Mouse (Mus musculus): ENCODE data around the gene Phf12. TPM values are rescaled to one million over a fixed set of nuclear protein-coding genes. Genes with fewer than 3 reads are reported as not detected.
"Not testable (repeated sequence)": the region's sequence is repeated elsewhere in the genome, so short reads cannot be mapped to it uniquely, and the experiment has no call there.

Phf12 gene
- polyA plus RNA-seq, 1 experiment from 2014 or later: 14.5 TPM

GRCm38 (mm10) chr11:78036791-78037190 lies 54.2 kb downstream of the Phf12 start:
- Histone ChIP-seq H3K27ac (replicated peaks; ENCODE audit: low read depth, low read length) (no peak overlapping the region), H3K4me1 (ENCODE audit: control insufficient read depth, insufficient read depth, low read length) (no peaks in the 10 kb centered on the region; the same call in 1 of the 2 replicates), H3K27me3 (ENCODE audit: control insufficient read depth, insufficient read depth, low read length) (no peaks in the 10 kb centered on the region), H3K9me3 (replicated peaks; ENCODE audit: control insufficient read depth, low read length) (no peaks in the 10 kb centered on the region), H3K36me3 (replicated peaks; ENCODE audit: control insufficient read depth, insufficient read depth, low read depth, low read length) (no peaks in the 10 kb centered on the region; the same call in 1 of the 2 replicates), H3K4me3 (ENCODE audit: low read depth, low read length) (no peak overlapping the region), H3K4me2 (ENCODE audit: low read depth, low read length) (no peak overlapping the region), H3K9ac (replicated peaks; ENCODE audit: low read length) (no peak overlapping the region)
- DNase-seq (ENCODE audit: low spot score) (no peak), ATAC-seq (replicated peaks; ENCODE audit: insufficient number of reproducible peaks, low FRiP score, low TSS enrichment, low read depth) (no peak)
- 84% methylated on average over 10 of the region's 10 CpGs for WGBS

- H3K4me1 ChIP-seq (ENCODE audit: control insufficient read depth, insufficient read depth, low read length): no peaks in the 10 kb centered on the region; the same call in 1 of the 2 replicates
- H3K4me2 ChIP-seq (ENCODE audit: low read depth, low read length): peak within 1 kb of the TSS; percentile 87
- H3K27me3 ChIP-seq (ENCODE audit: control insufficient read depth, insufficient read depth, low read length): no peaks in the 10 kb centered on the region
- H3K4me3 ChIP-seq (ENCODE audit: low read depth, low read length): peak within 1 kb of the TSS; percentile 88
- WGBS: 5% methylated on average over 44 of the region's 55 CpGs
- no peak within 1 kb of the TSS; the same call in 1 of the 2 replicates for H3K27ac ChIP-seq (replicated peaks; ENCODE audit: low read depth, low read length)
- no peaks in the 10 kb centered on the region; the same call in 1 of the 2 replicates for H3K36me3 ChIP-seq (replicated peaks; ENCODE audit: control insufficient read depth, insufficient read depth, low read depth, low read length)
- H3K9ac ChIP-seq (replicated peaks; ENCODE audit: low read length): peak within 1 kb of the TSS; percentile 86
- ATAC-seq (replicated peaks; ENCODE audit: insufficient number of reproducible peaks, low FRiP score, low TSS enrichment, low read depth): peak; percentile 84
- peak; percentile 82 for DNase-seq (ENCODE audit: low spot score)
- H3K9me3 ChIP-seq (replicated peaks; ENCODE audit: control insufficient read depth, low read length): no peaks in the 10 kb centered on the region
These were observed 55.5 kb downstream of the Phf12 start, which contains the start of gene Flot2 for GRCm38 (mm10) chr11:78037831-78038752. Flot2 (plus strand) TSS chr11:78037931.

- H3K4me3 ChIP-seq (ENCODE audit: low read depth, low read length): no peak overlapping the region
- DNase-seq (ENCODE audit: low spot score) (no peak), ATAC-seq (replicated peaks; ENCODE audit: insufficient number of reproducible peaks, low FRiP score, low TSS enrichment, low read depth) (no peak)
- H3K4me2 ChIP-seq (ENCODE audit: low read depth, low read length): no peak overlapping the region
- WGBS: 68% methylated on average over 2 of the region's 2 CpGs
- no peak overlapping the region for H3K27ac ChIP-seq (replicated peaks; ENCODE audit: low read depth, low read length)
- no peaks in the 10 kb centered on the region for H3K36me3 ChIP-seq (replicated peaks; ENCODE audit: control insufficient read depth, insufficient read depth, low read depth, low read length)
- no peaks in the 10 kb centered on the region for H3K9me3 ChIP-seq (replicated peaks; ENCODE audit: control insufficient read depth, low read length)
- H3K4me1 ChIP-seq (ENCODE audit: control insufficient read depth, insufficient read depth, low read length): no peaks in the 10 kb centered on the region; the same call in 1 of the 2 replicates
- H3K9ac ChIP-seq (replicated peaks; ENCODE audit: low read length): no peak overlapping the region
- H3K27me3 ChIP-seq (ENCODE audit: control insufficient read depth, insufficient read depth, low read length): no peaks in the 10 kb centered on the region
These were observed 58.3 kb downstream of the Phf12 start for GRCm38 (mm10) chr11:78040878-78041277.

GRCm38 (mm10) chr11:78042290-78042870 lies 59.8 kb downstream of the Phf12 start:
- WGBS: 88% methylated on average over 4 of the region's 4 CpGs
- not testable (repeated sequence) for H3K9ac ChIP-seq (replicated peaks; ENCODE audit: low read length); H3K4me1 ChIP-seq (ENCODE audit: control insufficient read depth, insufficient read depth, low read length); H3K27ac ChIP-seq (replicated peaks; ENCODE audit: low read depth, low read length); DNase-seq (ENCODE audit: low spot score); H3K27me3 ChIP-seq (ENCODE audit: control insufficient read depth, insufficient read depth, low read length); H3K9me3 ChIP-seq (replicated peaks; ENCODE audit: control insufficient read depth, low read length); H3K4me2 ChIP-seq (ENCODE audit: low read depth, low read length); H3K4me3 ChIP-seq (ENCODE audit: low read depth, low read length); H3K36me3 ChIP-seq (replicated peaks; ENCODE audit: control insufficient read depth, insufficient read depth, low read depth, low read length); ATAC-seq (replicated peaks; ENCODE audit: insufficient number of reproducible peaks, low FRiP score, low TSS enrichment, low read depth)

GRCm38 (mm10) chr11:78044758-78045251 lies 62.3 kb downstream of the Phf12 start:
- ATAC-seq (replicated peaks; ENCODE audit: insufficient number of reproducible peaks, low FRiP score, low TSS enrichment, low read depth) (no peak), DNase-seq (ENCODE audit: low spot score) (no peak)
- Histone ChIP-seq H3K36me3 (replicated peaks; ENCODE audit: control insufficient read depth, insufficient read depth, low read depth, low read length) (no peaks in the 10 kb centered on the region), H3K27ac (replicated peaks; ENCODE audit: low read depth, low read length) (no peak overlapping the region), H3K9ac (replicated peaks; ENCODE audit: low read length) (no peak overlapping the region), H3K27me3 (ENCODE audit: control insufficient read depth, insufficient read depth, low read length) (no peaks in the 10 kb centered on the region), H3K4me2 (ENCODE audit: low read depth, low read length) (no peak overlapping the region), H3K4me3 (ENCODE audit: low read depth, low read length) (no peak overlapping the region), H3K4me1 (ENCODE audit: control insufficient read depth, insufficient read depth, low read length) (no peaks in the 10 kb centered on the region), H3K9me3 (replicated peaks; ENCODE audit: control insufficient read depth, low read length) (no peaks in the 10 kb centered on the region)
- 76% methylated on average over 5 of the region's 5 CpGs for whole genome bisulfite sequencing

- H3K36me3 ChIP-seq (replicated peaks; ENCODE audit: control insufficient read depth, insufficient read depth, low read depth, low read length); H3K9me3 ChIP-seq (replicated peaks; ENCODE audit: control insufficient read depth, low read length); H3K9ac ChIP-seq (replicated peaks; ENCODE audit: low read length); H3K4me1 ChIP-seq (ENCODE audit: control insufficient read depth, insufficient read depth, low read length); H3K27me3 ChIP-seq (ENCODE audit: control insufficient read depth, insufficient read depth, low read length); H3K4me3 ChIP-seq (ENCODE audit: low read depth, low read length); H3K4me2 ChIP-seq (ENCODE audit: low read depth, low read length); H3K27ac ChIP-seq (replicated peaks; ENCODE audit: low read depth, low read length); DNase-seq (ENCODE audit: low spot score); ATAC-seq (replicated peaks; ENCODE audit: insufficient number of reproducible peaks, low FRiP score, low TSS enrichment, low read depth): not testable (repeated sequence)
- WGBS: 100% methylated on average over 2 of the region's 4 CpGs
These were observed 66.1 kb downstream of the Phf12 start for GRCm38 (mm10) chr11:78048637-78049036.

GRCm38 (mm10) chr11:78053078-78053477 lies 70.5 kb downstream of the Phf12 start:
- WGBS: 90% methylated on average over 8 of the region's 8 CpGs
- ATAC-seq (replicated peaks; ENCODE audit: insufficient number of reproducible peaks, low FRiP score, low TSS enrichment, low read depth) (no peak), DNase-seq (ENCODE audit: low spot score) (no peak)
- H3K4me2 ChIP-seq (ENCODE audit: low read depth, low read length): no peak overlapping the region
- H3K4me3 ChIP-seq (ENCODE audit: low read depth, low read length): no peak overlapping the region
- H3K36me3 ChIP-seq (replicated peaks; ENCODE audit: control insufficient read depth, insufficient read depth, low read depth, low read length): 0 out of 2 replicates have a peak, but pooled peaks cover 2% of the 10 kb centered on the region
- H3K27ac ChIP-seq (replicated peaks; ENCODE audit: low read depth, low read length): no peak overlapping the region
- no peaks in the 10 kb centered on the region for H3K4me1 ChIP-seq (ENCODE audit: control insufficient read depth, insufficient read depth, low read length)
- H3K9ac ChIP-seq (replicated peaks; ENCODE audit: low read length): no peak overlapping the region
- no peaks in the 10 kb centered on the region for H3K27me3 ChIP-seq (ENCODE audit: control insufficient read depth, insufficient read depth, low read length)
- no peaks in the 10 kb centered on the region for H3K9me3 ChIP-seq (replicated peaks; ENCODE audit: control insufficient read depth, low read length)

GRCm38 (mm10) chr11:78056946-78057345 lies 74.4 kb downstream of the Phf12 start:
- Histone ChIP-seq H3K27me3 (ENCODE audit: control insufficient read depth, insufficient read depth, low read length) (no peaks in the 10 kb centered on the region), H3K4me2 (ENCODE audit: low read depth, low read length) (no peak overlapping the region), H3K4me1 (ENCODE audit: control insufficient read depth, insufficient read depth, low read length) (no peaks in the 10 kb centered on the region), H3K27ac (replicated peaks; ENCODE audit: low read depth, low read length) (no peak overlapping the region), H3K4me3 (ENCODE audit: low read depth, low read length) (no peak overlapping the region), H3K9ac (replicated peaks; ENCODE audit: low read length) (no peak overlapping the region), H3K9me3 (replicated peaks; ENCODE audit: control insufficient read depth, low read length) (no peaks in the 10 kb centered on the region), H3K36me3 (replicated peaks; ENCODE audit: control insufficient read depth, insufficient read depth, low read depth, low read length) (0 out of 2 replicates have a peak, but pooled peaks cover 2% of the 10 kb centered on the region)
- no peak for DNase-seq (ENCODE audit: low spot score)
- WGBS: 81% methylated on average over 8 of the region's 8 CpGs
- no peak for ATAC-seq (replicated peaks; ENCODE audit: insufficient number of reproducible peaks, low FRiP score, low TSS enrichment, low read depth)

Data from embryonic facial prominence, embryonic 11.5 days (tissue).